Mouse (Mus musculus) lung, postnatal 0 days (tissue): Measurements from ENCODE around the gene Cct3.
"Not testable (repeated sequence)": the region's sequence is repeated elsewhere in the genome, so short reads cannot be mapped to it uniquely, and the experiment has no call there.

Experiments used
- CTCF ChIP-seq: IDR thresholded peaks from 2 replicates; pipeline ENCODE4 v1.5.1; 2016; ENCODE audit warnings: antibody characterized with exemption, mild to moderate bottlenecking
- EP300 ChIP-seq: IDR thresholded peaks from 2 replicates; pipeline ENCODE4 v1.6.1; 2016; ENCODE audit warnings: antibody characterized with exemption, mild to moderate bottlenecking, control low read depth

DNA sequence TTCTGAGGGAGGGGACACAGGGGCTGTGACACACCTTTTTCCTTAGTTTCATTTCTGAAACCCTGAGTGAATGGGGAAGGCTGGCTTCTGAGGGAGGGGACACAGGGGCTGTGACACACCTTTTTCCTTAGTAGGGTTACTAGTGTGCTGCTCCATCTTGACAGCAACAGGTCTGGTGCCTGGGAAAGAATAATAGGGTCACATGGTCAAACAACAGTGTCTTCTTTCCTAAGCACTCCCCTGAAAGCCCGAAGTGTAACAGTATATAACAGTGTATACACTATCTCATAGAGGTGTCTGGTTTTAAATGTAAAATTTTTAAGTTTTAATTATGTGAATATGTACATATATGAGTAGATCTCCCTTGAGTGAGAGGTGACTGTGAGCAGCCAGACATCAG, 1.6 kb upstream of the Cct3 start:
- not testable (repeated sequence) for TF ChIP-seq CTCF, EP300
